ENCODE assay signal across 12 mouse cellular contexts in the genomic region with DNA sequence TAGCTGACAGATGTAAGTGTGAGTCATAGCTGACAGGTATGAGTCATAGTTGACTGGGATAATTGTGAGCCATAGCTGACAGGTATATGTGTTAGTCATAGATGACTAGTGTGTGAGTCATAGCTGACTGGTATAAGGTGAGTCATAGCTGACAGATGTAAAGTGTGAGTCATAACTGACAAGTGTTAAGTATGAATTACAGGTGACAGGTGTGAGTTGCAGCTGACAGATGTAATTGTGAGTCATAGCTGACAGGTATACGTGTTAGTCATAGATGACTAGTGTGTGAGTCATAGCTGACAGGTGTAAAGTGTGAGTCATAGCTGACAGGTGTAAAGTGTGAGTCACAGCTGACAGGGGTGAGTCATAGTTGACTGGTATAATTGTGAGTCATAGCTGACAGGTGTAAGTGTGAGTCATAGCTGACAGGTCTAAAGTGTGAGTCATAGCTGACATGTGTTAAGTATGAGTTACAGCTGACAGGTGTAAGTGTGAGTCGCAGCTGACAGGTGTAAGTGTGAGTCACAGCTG. TPM values are rescaled to one million over a fixed set of nuclear protein-coding genes. Genes with fewer than 3 reads are reported as not detected.
DNase-seq lines count a peak whose midpoint lies in the region; ATAC-seq and TF ChIP-seq lines count a peak whose summit lies in the region.
"Had no signal": no experiment of that assay in that cellular context is flagged by ENCODE, and none has a peak within 500 bp of the region (broad histone marks: within the 10 kb centered on the region; RNA-seq: fewer than 3 reads in every experiment).

No protein-coding gene starts in this region.

- no peak for TF ChIP-seq CTCF in heart, adult 2 months (IDR thresholded peaks at IDR 0.05)

- TF ChIP-seq POLR2A in heart, adult 2 months (IDR thresholded peaks at IDR 0.05; ENCODE audit: insufficient read depth, low read depth, low read length), result no peak

- DNase-seq in heart, adult 2 months, result no peak
- DNase-seq in 416B (ENCODE audit: low read depth), result peak; percentile 95
- DNase-seq in T-cell, adult 2 months (ENCODE audit: low spot score), result peak; percentile 44
- no peak for DNase-seq in ovary, adult 18-20 months (ENCODE audit: low spot score)
- DNase-seq in kidney, adult 8-10 months, result no peak
- DNase-seq in urinary bladder, postnatal 25 days (ENCODE audit: low spot score), result no peak
- DNase-seq: cerebellum, adult 9-11 months; lung, postnatal 4 days; retina, postnatal 1 day; thymus, postnatal 14 days had no signal

- H3K27ac ChIP-seq in heart, embryonic 12.5 days (ENCODE audit: poor library complexity, severe bottlenecking), result no peak overlapping the region
- no peak overlapping the region for H3K27ac ChIP-seq in heart, adult 2 months
- H3K27ac ChIP-seq in liver, embryonic 15.5 days (replicated peaks), result no peak overlapping the region

- no peaks in the 10 kb centered on the region for H3K79me2 ChIP-seq in heart, adult 2 months (replicated peaks; ENCODE audit: control insufficient read depth, insufficient read depth, low read length)

- no peaks in the 10 kb centered on the region for H3K9me3 ChIP-seq in heart, embryonic 12.5 days (replicated peaks)
- no peaks in the 10 kb centered on the region for H3K9me3 ChIP-seq in liver, embryonic 15.5 days (replicated peaks)

- H3K4me1 ChIP-seq in heart, embryonic 12.5 days (replicated peaks), result peaks cover 12% of the 10 kb centered on the region; the same call in 1 of the 2 replicates
- peaks cover 4% of the 10 kb centered on the region; the same call in 1 of the 2 replicates for H3K4me1 ChIP-seq in heart, adult 2 months (ENCODE audit: control insufficient read depth, insufficient read depth, low read length)
- H3K4me1 ChIP-seq in liver, embryonic 15.5 days (replicated peaks), result peaks cover 4% of the 10 kb centered on the region

- no peak overlapping the region for H3K9ac ChIP-seq in heart, embryonic 12.5 days
- H3K9ac ChIP-seq in heart, adult 2 months (ENCODE audit: low read depth, low read length), result no peak overlapping the region
- no peak overlapping the region for H3K9ac ChIP-seq in liver, embryonic 15.5 days

- WGBS in heart, embryonic 12.5 days, result 80% methylated on average over 2 of the region's 2 CpGs
- 84% methylated on average over 2 of the region's 2 CpGs for WGBS in heart, adult 2 months
- WGBS in liver, embryonic 15.5 days (ENCODE audit: insufficient replicate concordance), result 71% methylated on average over 2 of the region's 2 CpGs

- no peak overlapping the region for H3K4me2 ChIP-seq in heart, embryonic 12.5 days
- no peak overlapping the region for H3K4me2 ChIP-seq in liver, embryonic 15.5 days

- intact Hi-C loops in heart, adult 2 months (cut with DNase I), result loop anchor here (2.0 kb wide), 1 partner anchor 91 kb away; no protein-coding TSS in a partner anchor

- H3K36me3 ChIP-seq in heart, embryonic 12.5 days, result no peaks in the 10 kb centered on the region
- no peaks in the 10 kb centered on the region for H3K36me3 ChIP-seq in heart, adult 2 months (ENCODE audit: control insufficient read depth, insufficient read depth, low read length)
- H3K36me3 ChIP-seq in liver, embryonic 15.5 days (replicated peaks), result no peaks in the 10 kb centered on the region

- no peaks in the 10 kb centered on the region for H3K27me3 ChIP-seq in heart, embryonic 12.5 days (replicated peaks)
- no peaks in the 10 kb centered on the region for H3K27me3 ChIP-seq in heart, adult 2 months (ENCODE audit: control insufficient read depth, insufficient read depth, low read length)
- H3K27me3 ChIP-seq in liver, embryonic 15.5 days, result no peaks in the 10 kb centered on the region

- peak; percentile 56; the same call in 1 of the 2 replicates for ATAC-seq in heart, embryonic 12.5 days (ENCODE audit: insufficient number of reproducible peaks, low FRiP score)
- ATAC-seq in liver, embryonic 15.5 days (ENCODE audit: insufficient read depth), result 0 out of 2 replicates have a peak, but pooled peaks have one; percentile 34

- H3K4me3 ChIP-seq in heart, embryonic 12.5 days, result no peak overlapping the region
- no peak overlapping the region for H3K4me3 ChIP-seq in heart, adult 2 months
- H3K4me3 ChIP-seq in liver, embryonic 15.5 days (replicated peaks), result no peak overlapping the region

- no peak for TF ChIP-seq EP300 in heart, adult 2 months (IDR thresholded peaks at IDR 0.05; ENCODE audit: insufficient read depth, low read depth, low read length)

RNA-seq across cellular contexts. Expression of a gene that starts 10.6 kb away (rescaled TPM):
- 109 TPM in 2 replicates for polyA plus RNA-seq in heart, embryonic 12.5 days (2016; fragmentation: Nextera tagmentation; extraction: Ambion mirVana)
- 10 to 100 TPM; 76.1 to 79.0 TPM for total RNA-seq in heart, adult 2 months (2021)
- 41.7 and 83.0 TPM in 2 replicates for polyA plus RNA-seq in heart, adult 2 months (2012; rRNA removed)
- polyA plus RNA-seq in liver, embryonic 15.5 days (2015; fragmentation: Nextera tagmentation; extraction: Ambion mirVana), result 16.1 and 17.0 TPM in 2 replicates

Comparison
In these comparisons a context has a peak if more than half of its experiments do, and no peak if none do; other contexts are left out.
1. DNase-seq: peak in 416B (single experiment) and T-cell, adult 2 months (single experiment); none in heart, adult 2 months (0 of 2), ovary, adult 18-20 months (single experiment), kidney, adult 8-10 months (0 of 2) and urinary bladder, postnatal 25 days (single experiment).